Mouse (Mus musculus) testis, adult 2 months (tissue): ENCODE data around the gene Brd3. TPM values are rescaled to one million over a fixed set of nuclear protein-coding genes. Genes with fewer than 3 reads are reported as not detected.
A peak's percentile ranks its signal among the peaks of the same experiment; 100 is the strongest.

Source experiments
- H3K27ac ChIP-seq: fragments of 200-500 bp; 2 replicates; pipeline ENCODE4 v1.5.1; 2012; ENCODE audit warnings: low read depth, low read length; ENCODE audit not compliant: control insufficient read depth, insufficient read depth
- H3K27me3 ChIP-seq: fragments of 200-500 bp; 2 replicates; pipeline ENCODE4 v1.6.1; 2012; ENCODE audit warnings: mild to moderate bottlenecking, low read length, moderate library complexity; ENCODE audit not compliant: control insufficient read depth, insufficient read depth
- H3K36me3 ChIP-seq: fragments of 200-500 bp; 2 replicates; pipeline ENCODE4 v1.6.1; 2012; ENCODE audit warnings: mild to moderate bottlenecking, low read length; ENCODE audit not compliant: control insufficient read depth, insufficient read depth
- H3K4me1 ChIP-seq: fragments of 200-500 bp; 2 replicates; pipeline ENCODE4 v1.6.1; 2012; ENCODE audit warnings: low read length; ENCODE audit not compliant: control insufficient read depth, insufficient read depth
- H3K4me3 ChIP-seq: fragments of 200-500 bp; 2 replicates; pipeline ENCODE4 v1.5.1; 2012; ENCODE audit warnings: low read depth, mild to moderate bottlenecking, low read length, moderate library complexity, mixed read lengths; ENCODE audit not compliant: control insufficient read depth
- CTCF ChIP-seq: fragments of 200-500 bp; IDR thresholded peaks from 2 replicates; pipeline ENCODE4 v1.5.1; 2012; ENCODE audit warnings: low read depth, mild to moderate bottlenecking, inconsistent platforms, low read length, moderate library complexity; ENCODE audit not compliant: control insufficient read depth, insufficient read depth, insufficient replicate concordance
- POLR2A ChIP-seq: fragments of 200-500 bp; IDR thresholded peaks from 2 replicates; pipeline ENCODE4 v1.6.1; 2012; ENCODE audit warnings: low read depth, mild to moderate bottlenecking, inconsistent platforms, low read length, moderate library complexity; ENCODE audit not compliant: control insufficient read depth
- polyA plus RNA-seq: library from polyadenylated mRNA; depleted of rRNA; stranded (reverse); fragments of >200 nt; gene quantifications from 2 replicates; pipeline ENCODE4 v1.2.3, GENCODE M21; 2012

The Brd3 gene
- polyA plus RNA-seq, 1 experiment = 109 TPM

DNA sequence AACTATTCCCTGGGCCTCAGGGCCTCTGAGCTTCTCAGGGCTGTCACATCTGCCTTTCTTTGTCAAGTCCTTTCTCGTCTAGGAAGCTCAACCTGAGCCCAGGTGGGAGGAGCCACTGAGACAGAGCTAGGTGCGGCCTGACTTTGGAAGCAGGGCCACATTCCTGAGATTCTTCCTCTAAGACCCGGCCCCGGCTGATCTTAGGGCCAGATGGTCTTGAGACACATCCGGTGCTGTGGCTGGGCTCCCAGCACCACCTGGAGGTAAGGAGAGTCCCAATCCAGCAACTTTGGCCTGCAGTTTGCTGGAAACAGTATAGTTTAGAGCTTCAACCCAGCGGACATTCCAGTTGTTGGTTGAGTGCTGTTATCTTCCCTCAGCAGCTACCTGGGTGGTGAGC, 1.9 kb downstream of the Brd3 start:
- Histone ChIP-seq H3K27ac (no peak overlapping the region; the same call in 1 of the 2 replicates), H3K36me3 (no peaks in the 10 kb centered on the region), H3K4me3 (peak overlapping the region; percentile 48), H3K27me3 (no peaks in the 10 kb centered on the region), H3K4me1 (peaks cover 20% of the 10 kb centered on the region)
- no peak for TF ChIP-seq POLR2A

DNA sequence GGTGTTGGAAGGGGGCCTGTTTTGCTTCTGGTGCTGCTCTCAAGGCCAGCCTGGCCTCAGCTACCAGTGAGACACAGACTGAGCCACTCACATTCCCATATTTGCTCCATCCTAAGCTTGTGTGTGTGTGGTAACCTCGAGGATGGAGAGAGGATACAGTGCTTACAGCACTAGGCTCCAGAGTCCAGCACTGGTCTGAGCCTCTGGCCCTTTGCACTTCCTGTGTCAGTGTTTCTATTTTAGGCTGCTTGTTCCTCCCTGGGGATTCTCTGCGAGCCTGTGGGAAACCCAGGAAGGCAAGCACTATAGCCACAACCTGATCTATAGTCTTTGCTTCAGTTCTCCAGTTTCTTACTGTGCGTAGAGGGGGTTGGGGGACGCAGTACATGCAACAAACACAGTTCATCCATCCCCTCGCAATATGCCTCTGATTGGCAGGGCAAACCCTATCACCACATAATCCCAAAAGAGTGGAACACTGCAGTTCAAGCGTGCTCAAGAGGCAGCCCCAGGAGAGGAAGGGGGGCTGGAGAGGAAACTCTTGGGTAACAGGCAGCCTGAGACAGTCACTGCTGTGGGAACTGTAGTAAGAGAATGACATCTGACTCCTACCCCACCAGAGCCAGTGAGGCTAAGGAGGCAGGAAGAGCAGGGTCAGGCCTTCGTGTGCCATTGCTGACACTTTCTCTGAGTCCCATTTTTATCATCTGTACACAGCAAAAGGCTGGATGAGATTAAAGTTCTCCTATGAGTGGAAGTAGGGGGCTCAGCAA, 3.2 kb downstream of the Brd3 start:
- H3K4me3 ChIP-seq = no peak overlapping the region
- TF ChIP-seq POLR2A (no peak), CTCF (no peak)
- H3K36me3 ChIP-seq = no peaks in the 10 kb centered on the region
- H3K27me3 ChIP-seq = no peaks in the 10 kb centered on the region
- peaks cover 20% of the 10 kb centered on the region for H3K4me1 ChIP-seq
- H3K27ac ChIP-seq = 0 out of 2 replicates have a peak overlapping the region, but pooled peaks have one; percentile 43

DNA sequence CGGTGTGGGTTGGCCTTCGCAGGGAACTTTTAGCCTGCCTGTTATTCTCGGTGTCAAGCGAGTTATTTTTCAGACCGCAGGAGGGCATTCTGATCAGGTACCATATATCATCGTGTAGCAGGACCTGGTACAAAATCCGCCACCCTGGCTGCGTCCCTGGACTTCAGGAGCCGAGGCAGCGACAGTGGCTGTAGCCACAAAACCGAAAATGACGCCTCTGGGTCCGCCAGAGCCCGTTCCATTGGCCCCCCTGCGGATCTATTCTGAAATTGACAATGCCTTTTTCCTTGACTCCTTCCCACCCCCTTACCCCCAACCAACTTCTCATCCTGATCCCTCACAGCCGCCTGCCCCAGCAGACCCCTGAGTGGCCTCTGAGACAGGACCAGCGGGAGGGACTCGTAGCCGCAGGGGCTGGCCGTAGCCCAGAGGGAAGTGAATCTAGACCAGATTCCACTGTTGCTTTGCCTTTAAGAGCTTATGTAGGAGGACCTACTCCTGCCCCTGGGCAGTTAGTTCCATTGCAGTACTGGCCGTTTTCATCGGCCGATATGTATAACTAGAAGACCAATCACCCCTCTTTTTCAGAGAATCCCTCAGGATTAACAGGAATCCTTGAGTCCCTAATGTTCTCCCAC, 11.0 kb downstream of the Brd3 start:
- Histone ChIP-seq H3K27ac (no peak overlapping the region), H3K36me3 (no peaks in the 10 kb centered on the region; the same call in 1 of the 2 replicates), H3K4me1 (no peaks in the 10 kb centered on the region; the same call in 1 of the 2 replicates), H3K27me3 (no peaks in the 10 kb centered on the region), H3K4me3 (no peak overlapping the region; the same call in 1 of the 2 replicates)
- TF ChIP-seq POLR2A = no peak
- no peak for TF ChIP-seq CTCF

DNA sequence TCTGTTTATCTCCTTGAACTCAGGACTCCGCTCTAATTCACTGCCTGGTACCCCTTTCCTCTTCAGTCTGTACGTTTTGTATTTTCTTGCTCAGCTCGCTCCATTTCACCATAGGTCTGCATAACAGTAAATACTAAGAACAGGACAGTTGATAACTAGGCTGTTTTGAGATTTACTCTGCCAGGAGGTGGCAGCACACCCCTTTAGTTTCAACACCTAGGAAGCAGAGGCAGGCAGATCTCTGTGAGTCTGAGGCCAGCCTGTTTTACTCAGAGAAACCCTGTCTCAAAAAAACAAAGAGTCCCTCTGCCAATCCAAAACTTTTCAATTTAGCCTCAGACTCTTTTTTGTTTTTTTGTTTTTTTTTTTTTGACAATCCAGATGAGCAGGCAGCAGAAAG, 13.5 kb downstream of the Brd3 start:
- H3K36me3 ChIP-seq = no peaks in the 10 kb centered on the region; the same call in 1 of the 2 replicates
- no peak overlapping the region for H3K4me3 ChIP-seq
- TF ChIP-seq CTCF = no peak
- no peak for TF ChIP-seq POLR2A
- no peaks in the 10 kb centered on the region for H3K27me3 ChIP-seq
- no peak overlapping the region for H3K27ac ChIP-seq
- H3K4me1 ChIP-seq = no peaks in the 10 kb centered on the region; the same call in 1 of the 2 replicates

DNA sequence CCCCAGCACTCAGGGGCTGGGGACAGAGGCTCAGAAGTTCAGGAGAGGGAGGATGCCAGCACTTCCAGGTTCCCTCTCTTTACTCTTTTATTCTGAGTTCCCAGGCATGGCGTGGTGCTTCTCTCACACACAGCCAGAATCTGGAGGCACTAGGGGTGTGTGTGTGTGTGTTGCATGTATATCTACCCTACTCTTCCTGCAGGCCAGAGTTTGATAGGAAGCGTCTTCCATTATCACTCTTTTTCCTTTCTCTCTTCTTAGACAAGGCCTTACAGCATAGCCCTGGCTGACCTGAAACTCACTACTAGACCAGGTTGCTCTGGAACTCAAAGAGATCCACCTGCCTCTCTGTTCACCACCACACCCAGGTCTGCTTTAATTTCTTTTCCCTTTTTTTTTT, 16.5 kb downstream of the Brd3 start:
- no peak overlapping the region for H3K27ac ChIP-seq
- no peaks in the 10 kb centered on the region for H3K4me1 ChIP-seq
- H3K36me3 ChIP-seq = no peaks in the 10 kb centered on the region; the same call in 1 of the 2 replicates
- no peak for TF ChIP-seq CTCF
- no peak for TF ChIP-seq POLR2A
- no peaks in the 10 kb centered on the region for H3K27me3 ChIP-seq
- H3K4me3 ChIP-seq = no peak overlapping the region

DNA sequence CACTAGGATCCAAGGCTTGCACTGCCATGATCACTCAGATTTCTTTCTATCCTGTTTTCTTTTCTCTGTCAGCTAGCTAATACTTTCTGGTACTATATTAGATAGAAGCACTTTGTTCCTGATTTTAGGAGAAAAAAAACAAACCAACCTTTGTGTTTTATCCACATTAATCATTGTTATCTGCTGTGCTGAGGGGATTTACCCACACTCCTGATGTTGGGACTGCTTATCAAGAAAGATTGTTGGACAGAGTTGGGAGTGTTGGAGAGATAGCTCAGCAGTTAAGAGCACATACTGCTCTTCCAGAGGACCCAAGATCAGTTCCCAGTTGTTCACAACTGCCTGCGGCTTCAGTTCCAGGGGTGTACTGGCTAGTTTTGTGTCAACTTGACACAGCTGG, 19.1 kb downstream of the Brd3 start:
- TF ChIP-seq POLR2A = no peak
- TF ChIP-seq CTCF = no peak
- Histone ChIP-seq H3K4me1 (no peaks in the 10 kb centered on the region), H3K27ac (no peak overlapping the region), H3K36me3 (no peaks in the 10 kb centered on the region; the same call in 1 of the 2 replicates), H3K4me3 (no peak overlapping the region), H3K27me3 (no peaks in the 10 kb centered on the region)

DNA sequence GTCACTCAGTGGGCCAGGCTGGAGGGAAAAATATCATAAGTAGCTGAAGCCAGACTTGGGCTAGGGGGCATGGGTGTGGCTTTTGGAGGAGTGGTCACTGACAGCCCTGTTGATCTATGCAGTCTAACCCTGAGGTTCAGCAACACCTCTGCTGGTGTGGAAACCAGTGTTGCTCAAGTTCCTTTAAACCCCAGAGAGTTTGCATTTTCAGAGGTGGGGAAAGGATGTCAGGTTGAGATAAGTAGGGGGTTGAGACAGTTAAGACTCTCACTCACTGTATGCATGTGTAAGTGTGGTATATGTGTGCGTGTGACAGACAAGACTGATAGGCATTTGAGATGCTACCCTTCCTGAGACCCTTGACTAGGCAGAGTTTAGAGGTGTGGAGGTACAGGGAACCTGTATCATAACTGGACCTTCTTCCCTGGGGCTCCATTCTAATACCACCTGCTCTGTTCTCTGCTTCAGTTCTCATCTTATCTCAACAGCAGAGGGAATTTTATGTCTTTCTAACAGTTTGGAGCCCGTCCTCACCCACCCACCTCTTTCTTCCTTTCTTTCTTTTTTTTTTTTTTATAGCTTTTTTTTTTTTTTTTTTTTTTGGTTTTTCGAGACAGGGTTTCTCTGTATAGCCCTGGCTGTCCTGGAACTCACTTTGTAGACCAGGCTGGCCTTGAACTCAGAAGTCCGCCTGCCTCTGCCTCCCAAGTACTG, 20.0 kb downstream of the Brd3 start:
- Histone ChIP-seq H3K36me3 (no peaks in the 10 kb centered on the region; the same call in 1 of the 2 replicates), H3K4me3 (no peak overlapping the region), H3K4me1 (no peaks in the 10 kb centered on the region), H3K27me3 (no peaks in the 10 kb centered on the region), H3K27ac (no peak overlapping the region)
- TF ChIP-seq POLR2A (no peak), CTCF (no peak)
